Mouse (Mus musculus) layer of hippocampus, adult 6 months (tissue): ENCODE data around the gene Gnao1. TPM values are rescaled to one million over a fixed set of nuclear protein-coding genes. Genes with fewer than 3 reads are reported as not detected.

ENCODE experiments used
- long read RNA-seq, 2 experiments: library from polyadenylated mRNA; unstranded; transcript quantifications; one replicate each; pipeline ENCODE4 v2.0.0; 2019 to 2020
- microRNA-seq: library from miRNA; unstranded; fragments of <30 nt; microRNA quantifications from one replicate; pipeline ENCODE4 v1.2.0, GENCODE M21; 2020
- polyA plus RNA-seq: library from polyadenylated mRNA; unstranded; fragments of <200 nt; fragmentation: Nextera tagmentation; gene quantifications from 2 replicates; pipeline ENCODE4 v1.2.3, GENCODE M21; 2021

Gnao1 gene
- 120 and 135 TPM in 2 replicates for polyA plus RNA-seq
- long read RNA-seq, experiment 1, full-length matches to known transcripts, result 105 of 149 reads
- long read RNA-seq, experiment 1, partial matches to known transcripts, result 26 of 149 reads
- long read RNA-seq, experiment 1, other reads (novel, unspliced or antisense), result 18 of 149 reads
- long read RNA-seq, experiment 2, full-length matches to known transcripts, result 462 of 622 reads
- long read RNA-seq, experiment 2, partial matches to known transcripts, result 131 of 622 reads
- long read RNA-seq, experiment 2, other reads (novel, unspliced or antisense), result 29 of 622 reads

GRCm38 (mm10) chr8:93809686-93810027 is at the start of gene Gnao1:
Gene Gnao1, plus strand, starts transcription at chr8:93809966.

GRCm38 (mm10) chr8:94012013-94012951 is 202.5 kb downstream of the Gnao1 start, which contains the start of gene Amfr:
Gene Amfr, minus strand, starts transcription at chr8:94012842.

Small RNA genes lying within 50 kb of the gene (microRNA-seq; reads per million reads assigned to microRNA genes)
- not detected for gene Gm24159

Other genes starting within 250 kb of the Gnao1 start
- gene Amfr, start 202.9 kb downstream of the Gnao1 start, polyA plus RNA-seq, result 59.9 and 60.4 TPM in 2 replicates
- gene Nudt21, start 227.1 kb downstream of the Gnao1 start, polyA plus RNA-seq, result 24.9 and 26.4 TPM in 2 replicates
- gene Ogfod1, start 227.2 kb downstream of the Gnao1 start, polyA plus RNA-seq, result 46.5 and 61.5 TPM in 2 replicates